Mouse (Mus musculus): ENCODE data around the gene Kremen1.

Kremen1 gene

DNA sequence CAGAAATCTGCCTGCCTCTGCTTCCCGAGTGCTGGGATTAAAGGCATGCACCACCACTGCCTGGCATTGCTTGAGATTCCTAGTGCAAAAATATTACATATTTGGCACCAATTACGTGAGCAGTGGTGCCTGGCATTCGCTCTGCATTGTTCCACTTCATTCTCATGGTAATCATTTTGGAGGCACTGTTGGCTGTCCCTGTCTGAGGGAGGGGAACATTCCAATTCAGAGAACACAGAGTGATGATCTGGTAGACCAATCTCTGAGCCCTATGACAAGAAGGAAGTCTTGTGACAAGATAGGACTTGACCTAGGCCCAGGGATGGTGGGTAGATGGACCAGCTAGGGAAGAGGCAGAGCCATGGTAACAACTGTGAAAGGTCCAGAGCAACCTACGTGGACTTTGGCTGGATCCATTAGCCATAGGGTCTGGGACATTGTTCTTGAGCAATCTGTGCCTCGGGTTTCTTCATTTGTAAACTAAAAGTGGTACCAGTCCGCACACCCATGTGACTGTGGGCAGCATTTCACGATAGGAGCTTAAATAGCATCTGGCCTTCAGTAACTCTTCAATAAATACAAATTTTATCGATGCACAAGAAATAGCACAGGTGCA, 8.6 kb upstream of the Kremen1 start:
- in situ Hi-C loops (cut with MboI, MseI) = loop anchor here in 1 of 2 experiments (5.0 kb wide), 1 partner anchor 48 kb away; no protein-coding TSS in a partner anchor

DNA sequence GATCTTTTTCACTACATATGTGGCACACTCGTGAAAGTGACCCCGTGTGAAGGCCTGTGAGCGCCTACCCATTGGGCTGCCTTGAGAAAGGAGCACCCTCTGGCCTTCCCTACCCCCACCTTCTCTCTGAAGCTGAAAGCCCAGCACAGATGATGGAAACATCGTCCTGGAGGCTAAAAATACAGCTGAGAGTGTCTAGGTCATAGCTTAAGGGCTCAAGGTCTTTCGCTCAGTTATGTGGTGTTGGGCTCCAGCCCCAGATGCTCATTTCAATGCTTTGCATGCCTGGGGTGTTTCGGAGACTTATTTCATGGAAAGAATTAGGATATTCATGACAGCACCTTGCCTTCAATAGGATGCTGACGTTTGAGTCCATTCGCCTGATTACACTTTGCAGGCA, 4.4 kb upstream of the Kremen1 start:
- in situ Hi-C loops (cut with MboI, MseI) = no loop called here

DNA sequence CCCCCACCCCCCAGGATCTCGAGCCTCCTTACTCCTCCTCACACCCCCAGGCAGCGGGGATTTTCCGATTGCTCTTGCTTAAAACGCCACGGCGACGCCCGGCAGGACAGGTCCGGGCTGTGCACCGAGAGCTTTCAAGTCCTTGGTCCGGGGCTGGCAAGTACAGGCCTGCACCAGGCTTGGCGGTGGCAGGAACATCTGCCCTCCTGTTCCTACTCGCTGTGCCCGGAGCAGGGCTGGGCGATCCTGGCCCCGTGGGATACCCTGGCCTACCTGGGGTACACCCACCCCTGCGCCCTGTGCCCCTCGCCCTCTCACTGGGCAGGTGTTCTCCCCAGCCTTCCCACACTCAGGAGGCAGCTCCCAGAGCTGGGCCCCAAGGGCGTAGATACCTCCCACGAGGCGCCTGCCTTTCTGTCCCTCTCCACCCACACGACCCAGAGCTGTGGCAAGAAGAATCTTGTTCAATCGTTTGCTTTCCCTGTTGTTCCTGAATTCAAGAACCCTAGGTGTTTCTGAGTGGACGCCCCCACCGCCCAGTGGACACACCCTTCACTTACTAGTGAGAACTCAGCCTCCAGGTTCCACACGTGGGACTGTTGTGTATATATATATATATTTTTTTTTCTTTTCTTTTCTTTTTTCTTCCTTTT, 1.8 kb upstream of the Kremen1 start:
- in situ Hi-C loops (cut with MboI, MseI) = no loop called here

DNA sequence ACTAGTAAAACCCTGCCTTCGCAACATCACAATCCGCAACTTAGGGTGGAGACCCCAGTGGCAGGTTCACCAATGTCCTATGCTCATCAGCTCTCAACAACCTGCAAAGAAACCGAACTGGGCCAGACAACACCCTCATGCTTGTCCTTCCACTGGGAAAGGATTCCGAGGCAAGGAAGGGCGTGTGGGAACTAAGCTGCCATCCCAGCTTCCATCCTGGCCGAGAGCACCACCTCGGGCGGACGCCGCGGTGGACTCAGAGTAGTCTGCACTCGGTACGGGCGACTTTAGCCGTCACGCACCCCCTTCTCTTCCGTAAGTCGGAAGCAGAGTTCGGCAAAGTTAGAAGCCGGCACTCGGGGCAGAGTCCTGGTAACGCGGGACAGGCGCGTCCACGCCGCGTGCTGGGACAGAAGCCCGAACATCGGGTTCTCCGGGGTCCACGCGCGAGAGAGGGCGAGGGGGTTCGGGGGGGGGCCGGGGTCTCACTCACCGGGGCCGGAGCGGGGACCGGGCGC, 357 bp downstream of the Kremen1 start:
- in situ Hi-C loops (cut with MboI, MseI) = no loop called here

DNA sequence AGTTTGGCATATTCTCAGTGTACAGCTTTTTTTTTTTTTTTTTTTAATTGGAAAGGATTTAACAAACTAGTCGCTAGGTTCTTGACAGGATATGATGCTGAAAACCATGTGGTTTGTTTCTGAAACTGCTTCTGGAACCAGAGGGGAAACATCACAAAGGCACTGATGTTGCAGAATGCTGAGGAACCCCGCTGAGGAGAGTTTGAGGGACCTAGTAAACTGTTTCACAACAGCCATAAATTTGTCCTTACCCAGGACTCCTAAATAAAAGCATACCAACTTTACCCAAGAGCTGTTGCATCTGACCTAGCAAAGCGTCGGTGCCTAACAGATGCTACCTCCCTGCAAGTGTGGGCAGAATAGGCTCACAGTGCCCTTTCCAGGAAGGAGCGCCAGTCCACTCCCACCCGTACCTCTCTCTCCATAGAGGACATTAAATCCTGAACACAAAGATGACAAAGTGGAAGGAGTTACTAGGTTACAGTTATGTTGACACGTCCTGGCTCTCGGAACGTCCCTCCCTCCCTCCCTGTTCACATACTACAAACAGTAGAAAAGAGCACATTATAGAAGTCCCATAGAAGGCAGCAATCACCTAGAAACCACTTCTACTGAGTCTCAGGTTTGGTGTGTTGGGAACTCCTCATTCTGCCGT, 1.3 kb downstream of the Kremen1 start:
- in situ Hi-C loops (cut with MboI, MseI) = no loop called here

DNA sequence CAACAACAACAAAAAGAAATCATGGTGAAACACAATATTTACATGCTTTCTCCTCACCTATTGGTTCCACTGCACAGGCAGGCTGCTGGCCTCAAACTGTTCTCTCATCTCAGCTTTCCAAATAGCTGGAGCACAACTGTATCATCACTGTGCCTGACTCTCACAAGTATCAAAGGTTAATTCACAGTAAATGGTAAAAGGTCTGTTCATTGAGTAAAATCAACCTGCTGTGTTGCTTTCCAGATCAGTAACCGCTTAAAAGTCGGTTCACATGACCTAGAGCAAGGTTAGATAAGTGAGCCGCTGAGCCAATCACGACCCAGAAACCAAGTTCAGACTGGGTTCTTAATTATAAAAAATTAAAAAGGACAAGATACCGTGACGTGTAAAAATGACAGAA, 3.3 kb downstream of the Kremen1 start:
- in situ Hi-C loops (cut with MboI, MseI) = no loop called here

DNA sequence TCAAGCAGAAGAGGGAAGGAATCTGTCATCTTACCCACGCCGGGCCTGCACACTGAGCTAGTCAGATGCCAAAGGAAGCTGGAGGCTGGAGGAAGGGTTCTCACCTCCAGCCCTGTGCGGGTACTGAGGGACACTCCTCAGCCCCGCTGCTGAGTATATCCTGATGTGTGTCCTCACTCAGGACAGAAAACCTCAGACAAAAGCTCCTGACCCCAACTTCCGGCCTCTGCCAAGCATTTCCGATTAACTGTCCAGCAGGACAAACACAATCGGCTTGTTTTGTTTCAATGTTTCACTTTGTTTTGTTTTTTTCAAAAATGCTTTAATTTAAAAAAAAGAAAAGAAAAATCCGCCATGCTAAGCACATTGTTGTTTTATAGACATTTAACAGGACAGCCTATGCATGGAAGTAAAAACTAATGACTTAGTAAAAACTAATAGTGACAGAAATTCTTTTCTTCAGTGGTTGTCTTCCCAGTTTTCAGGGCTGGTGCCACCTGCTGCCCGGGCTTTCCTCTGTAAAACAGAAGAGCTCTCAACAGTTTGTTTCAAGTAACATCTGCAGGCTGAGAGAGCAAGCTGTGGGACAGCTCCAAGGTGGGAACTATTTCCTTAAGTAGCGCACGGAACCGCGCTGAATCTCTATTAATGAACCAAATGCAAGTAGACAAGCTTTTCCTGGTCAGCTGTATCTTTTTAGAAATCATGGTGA, 4.1 kb downstream of the Kremen1 start:
- in situ Hi-C loops (cut with MboI, MseI) = no loop called here

DNA sequence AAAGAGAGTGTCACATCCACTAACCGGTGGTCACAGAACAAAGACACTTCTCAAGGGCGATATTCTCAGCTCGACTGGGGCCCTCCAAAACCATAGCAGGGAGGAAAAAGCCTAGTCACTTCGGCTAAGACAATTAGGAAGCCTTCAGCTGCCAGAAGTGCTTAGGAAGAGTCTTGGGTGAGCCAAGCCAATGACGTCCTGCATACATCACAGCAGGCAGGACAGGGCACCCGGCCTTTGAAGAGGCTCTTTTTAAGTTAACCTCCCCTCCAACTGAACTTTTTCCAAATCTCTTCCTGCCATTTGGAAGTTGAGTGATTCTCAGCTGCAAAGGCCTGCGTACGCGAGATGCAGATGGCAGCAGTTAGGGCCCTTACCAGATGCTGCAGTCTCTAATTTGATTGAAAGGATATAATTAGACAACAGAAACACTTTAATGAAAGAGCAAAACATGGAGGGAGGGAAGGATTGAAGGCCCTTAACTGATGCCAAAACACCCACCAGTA, 5.8 kb downstream of the Kremen1 start:
- in situ Hi-C loops (cut with MboI, MseI) = no loop called here

DNA sequence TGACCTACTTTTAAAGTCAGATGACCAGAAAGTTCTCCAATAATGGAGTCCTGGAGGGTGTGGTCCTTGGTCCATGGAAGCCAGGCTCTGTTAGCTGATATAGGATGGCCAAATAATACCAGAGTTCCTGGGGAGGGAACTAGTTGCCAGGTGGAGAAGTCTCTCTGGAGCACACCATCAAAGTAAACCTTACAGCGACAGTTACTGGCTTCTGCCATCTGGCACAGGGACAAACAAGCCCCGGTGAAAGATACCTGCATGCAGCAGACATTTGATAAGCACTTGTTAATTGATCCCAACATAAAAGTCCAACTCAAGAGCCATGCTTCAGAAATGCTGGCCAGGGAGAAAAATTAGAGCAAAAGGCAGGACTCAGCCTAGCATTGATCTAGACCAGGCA, 7.3 kb downstream of the Kremen1 start:
- in situ Hi-C loops (cut with MboI, MseI) = no loop called here

DNA sequence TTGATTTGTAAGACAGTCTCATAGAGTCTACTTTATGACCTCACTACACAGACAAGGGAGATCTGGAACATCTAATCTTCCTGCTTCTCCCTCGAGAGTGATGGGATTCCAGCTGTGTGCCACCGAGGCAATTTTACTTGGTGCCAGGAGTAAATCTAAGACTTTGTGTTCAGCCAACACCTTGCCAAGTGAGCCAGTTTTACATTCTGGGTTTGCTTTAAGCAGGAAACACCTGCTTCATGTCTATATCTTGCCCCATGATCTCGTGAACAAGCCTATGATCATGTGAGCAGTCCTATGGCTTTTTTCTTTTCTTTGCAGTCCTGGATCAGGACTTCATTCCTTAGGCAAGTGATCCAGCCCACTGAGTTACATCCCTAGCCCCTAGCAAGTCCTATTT, 7.8 kb downstream of the Kremen1 start:
- in situ Hi-C loops (cut with MboI, MseI) = no loop called here

DNA sequence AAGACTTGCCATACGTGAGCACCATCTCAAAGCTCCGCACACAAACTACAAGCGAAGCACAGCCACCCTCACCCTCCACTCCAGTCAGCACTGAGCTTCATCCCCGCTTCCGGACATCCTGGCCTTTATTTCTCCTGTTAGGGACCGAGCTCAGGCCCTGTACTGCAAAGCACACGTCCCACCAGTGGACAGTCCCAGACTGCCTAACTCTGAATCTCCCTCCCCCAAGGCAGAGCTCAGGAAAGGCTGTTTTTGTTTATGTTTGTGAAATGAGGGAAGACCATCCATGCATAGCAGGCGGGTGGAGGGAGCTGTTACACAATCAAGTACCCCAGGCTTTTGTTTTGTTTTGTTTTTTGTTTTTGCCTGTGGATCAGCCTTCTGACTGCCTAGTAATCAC, 8.6 kb downstream of the Kremen1 start:
- in situ Hi-C loops (cut with MboI, MseI) = no loop called here

DNA sequence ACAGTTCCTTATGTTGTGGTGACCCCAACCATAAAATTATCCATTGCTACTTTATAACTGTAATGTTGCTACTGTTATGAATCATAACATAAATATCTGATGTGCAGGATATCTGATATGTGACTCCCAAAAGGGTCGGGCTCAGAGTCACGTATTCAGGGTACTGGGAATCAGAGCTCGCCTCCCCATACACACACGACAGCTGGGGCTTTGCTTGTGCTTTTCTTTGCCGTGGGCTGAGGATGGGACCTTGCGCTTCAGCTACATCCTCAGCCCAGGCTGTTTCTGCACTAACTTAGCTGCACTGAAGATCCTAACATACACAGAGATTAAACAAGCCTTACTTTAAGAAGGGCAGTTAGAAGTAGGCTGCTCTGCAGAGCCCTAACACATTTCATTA, 10.2 kb downstream of the Kremen1 start:
- in situ Hi-C loops (cut with MboI, MseI) = no loop called here

DNA sequence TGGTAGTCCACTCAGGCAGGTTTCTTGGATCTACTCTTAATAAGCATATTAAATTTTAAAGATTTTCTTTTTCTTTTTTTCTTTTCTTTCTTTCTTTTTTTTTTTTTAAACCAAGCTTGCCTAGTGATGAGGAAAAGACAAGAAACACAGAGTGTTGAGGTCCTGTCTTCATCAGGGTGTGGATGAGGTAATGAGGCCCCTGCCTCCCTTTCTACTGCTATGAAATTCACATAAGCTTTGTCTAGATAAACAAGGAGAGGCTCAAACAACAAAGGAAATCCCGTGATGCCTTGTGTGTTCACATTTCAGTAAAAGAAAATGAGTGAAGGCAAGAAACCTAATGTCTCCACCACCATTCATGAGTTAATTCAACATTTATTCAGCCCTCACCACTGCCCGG, 13.2 kb downstream of the Kremen1 start:
- in situ Hi-C loops (cut with MboI, MseI) = no loop called here

DNA sequence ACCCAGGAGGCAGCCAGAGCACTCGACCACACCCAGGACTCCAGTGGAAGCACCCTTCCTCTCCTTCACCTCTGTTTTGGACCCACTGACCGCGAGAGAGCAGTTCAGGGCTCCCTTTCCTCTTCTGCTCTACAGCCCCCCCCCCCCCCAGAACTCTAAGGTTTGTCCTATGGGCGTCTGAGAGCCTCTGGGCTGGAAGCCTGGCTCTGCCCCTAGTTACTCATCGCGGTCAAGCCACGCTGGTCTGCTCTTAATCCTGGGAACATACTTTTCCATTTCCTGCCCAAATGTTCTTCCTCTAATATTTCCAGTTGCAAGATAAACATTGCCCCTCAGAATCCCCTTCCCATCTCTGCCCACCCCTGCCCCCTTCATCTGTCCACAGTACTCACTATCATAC, 15.9 kb downstream of the Kremen1 start:
- in situ Hi-C loops (cut with MboI, MseI) = no loop called here

DNA sequence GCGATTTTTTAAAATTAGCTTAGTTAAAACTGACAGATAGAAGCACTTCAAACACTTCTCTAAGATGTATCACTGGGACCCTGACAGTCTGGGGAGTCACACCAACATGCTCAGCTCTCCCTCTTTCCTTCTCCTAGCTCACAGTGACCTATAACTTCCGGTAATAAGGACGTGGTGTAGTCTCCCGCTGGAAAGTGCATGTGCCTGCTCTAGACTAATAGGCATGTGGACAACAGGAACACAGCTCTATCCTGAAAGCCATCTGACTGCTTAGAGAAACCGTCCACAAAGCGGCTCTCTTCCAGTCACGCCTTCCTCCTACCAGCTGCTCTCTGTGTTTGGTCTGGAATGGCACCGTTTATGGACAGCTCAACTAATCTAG, 16.6 kb downstream of the Kremen1 start:
- in situ Hi-C loops (cut with MboI, MseI) = no loop called here

DNA sequence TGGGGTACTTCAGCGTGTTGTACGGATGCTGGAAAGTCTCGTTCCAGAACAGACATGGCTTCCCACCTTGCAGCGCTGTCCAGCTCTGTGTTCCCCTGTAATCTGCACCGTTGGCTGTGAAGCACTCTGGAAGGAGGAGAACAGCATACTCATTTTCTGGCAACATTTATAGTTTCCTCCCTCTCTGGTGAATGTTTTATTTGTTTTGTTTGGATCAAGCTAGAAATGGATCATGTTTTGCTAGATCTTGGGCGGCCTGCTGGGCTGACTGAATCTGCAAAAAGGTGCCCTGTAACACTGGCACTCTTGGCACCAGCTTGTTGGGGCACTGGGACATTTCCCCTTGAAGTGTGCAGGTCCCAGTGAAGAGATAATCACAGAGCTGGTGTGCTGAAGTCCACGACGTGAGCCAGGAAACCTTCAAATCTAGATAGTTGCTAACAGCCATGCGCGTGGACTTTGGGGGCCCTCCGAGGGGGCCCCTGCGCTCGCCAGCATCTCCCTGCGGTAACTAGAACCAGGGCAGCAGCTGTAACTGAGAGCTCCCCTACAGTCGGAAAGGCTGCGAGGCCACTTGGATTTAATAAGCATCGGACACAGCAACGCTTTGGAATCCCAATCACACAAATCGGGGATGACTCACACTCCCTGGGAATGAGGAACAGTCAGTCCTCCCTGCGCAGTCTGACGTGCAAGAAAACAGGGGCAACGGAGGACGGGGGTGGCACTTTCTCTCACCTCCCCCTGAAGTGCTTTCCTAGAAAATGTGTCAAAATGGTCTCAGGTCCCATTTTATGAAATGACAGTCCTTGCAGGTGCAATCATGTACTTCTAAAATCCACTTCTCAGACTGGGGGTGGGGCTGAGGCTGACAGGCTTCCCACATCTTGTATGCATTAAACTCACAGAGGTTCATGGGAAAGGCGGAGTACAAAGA, 17.3 kb downstream of the Kremen1 start:
- in situ Hi-C loops (cut with MboI, MseI) = no loop called here

DNA sequence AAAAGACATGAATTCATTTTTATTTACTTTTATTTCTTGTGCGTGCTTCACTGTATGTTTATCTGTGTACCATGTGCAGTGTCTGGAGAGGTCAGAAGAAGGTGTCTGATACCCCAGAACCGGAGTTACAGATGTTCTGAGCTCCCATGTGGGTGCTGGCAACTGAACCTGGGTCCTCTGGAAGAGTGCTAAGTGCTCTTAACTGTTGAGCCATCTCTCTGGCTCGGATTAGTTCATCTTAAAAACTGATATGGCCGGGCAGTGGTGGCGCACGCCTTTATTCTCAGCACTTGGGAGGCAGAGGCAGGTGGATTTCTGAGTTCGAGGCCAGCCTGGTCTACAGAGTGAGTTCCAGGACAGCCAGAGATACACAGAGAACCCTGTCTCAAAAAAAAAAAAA, 18.1 kb downstream of the Kremen1 start:
- in situ Hi-C loops (cut with MboI, MseI) = no loop called here

DNA sequence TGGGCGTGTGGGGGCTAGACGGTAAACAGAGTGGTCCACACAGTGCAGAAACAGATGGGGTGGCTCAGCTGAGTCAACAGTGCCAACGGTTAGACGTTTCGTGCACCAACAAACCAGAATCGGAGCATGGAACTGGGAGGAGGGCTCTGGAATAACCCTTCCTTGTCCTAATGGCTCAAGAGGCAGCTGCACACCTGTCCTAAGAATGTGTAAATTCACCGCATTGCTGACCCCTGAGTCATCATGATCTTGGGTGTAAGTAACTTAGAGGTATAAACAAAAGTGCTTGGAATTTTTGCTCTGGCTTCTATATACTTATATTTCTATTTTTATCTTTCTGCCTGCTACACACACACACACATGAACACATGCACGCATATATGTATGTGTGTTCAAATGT, 19.2 kb downstream of the Kremen1 start:
- in situ Hi-C loops (cut with MboI, MseI) = no loop called here

DNA sequence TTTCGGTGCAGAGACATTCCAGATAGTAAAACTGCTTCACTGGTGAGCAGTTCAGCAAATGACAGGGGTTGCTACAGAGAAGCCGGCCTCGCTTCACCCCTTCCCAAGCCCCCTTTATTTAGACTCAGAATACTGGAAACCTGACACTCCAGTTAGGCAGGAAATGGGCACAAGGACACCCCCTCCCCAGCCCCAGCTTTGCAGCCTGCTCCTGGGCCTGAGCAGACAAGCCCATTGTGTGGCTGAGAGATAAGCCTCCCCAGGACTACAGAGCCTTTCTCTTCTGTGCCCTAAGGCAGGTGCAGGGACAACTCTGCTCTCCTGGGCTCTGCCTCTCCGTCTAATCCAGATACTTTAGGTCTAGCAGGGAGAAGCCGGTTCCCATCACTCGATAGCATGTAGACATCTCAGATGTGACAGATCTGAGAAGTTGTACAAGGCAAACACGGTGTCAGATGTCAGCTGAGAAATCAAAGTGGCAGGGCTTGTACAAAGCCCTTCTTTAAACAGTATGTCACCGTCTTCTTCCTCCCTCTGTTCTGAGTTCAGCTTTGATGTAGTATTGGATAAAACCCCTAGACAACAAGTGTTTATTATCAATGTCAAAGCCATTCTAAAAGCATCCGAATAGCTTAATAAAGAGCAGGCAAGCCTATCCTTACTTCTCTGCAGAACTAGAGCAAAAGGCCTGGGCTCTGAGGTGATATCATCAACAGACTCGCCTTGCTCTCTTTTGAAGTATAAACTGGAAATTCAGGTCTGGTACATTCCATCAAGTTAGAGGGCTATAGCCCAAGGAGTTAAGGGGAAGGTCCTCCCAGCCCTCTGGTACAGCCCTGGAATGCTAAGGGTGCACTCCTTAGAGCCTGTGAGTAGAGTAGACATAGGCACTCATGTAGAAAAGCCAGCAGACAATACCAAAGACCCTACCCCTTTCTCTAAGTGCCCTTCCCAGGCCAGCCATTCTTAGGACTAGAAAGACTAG, 21.4 kb downstream of the Kremen1 start:
- in situ Hi-C loops (cut with MboI, MseI) = no loop called here

All from T-helper 17 cell (primary cell).